ENCODE assay signal across 29 mouse cellular contexts in genomic region chr1:185648926-185649325, GRCm38 (mm10).
"Had no signal": no experiment of that assay in that cellular context is flagged by ENCODE, and none has a peak within 500 bp of the region (broad histone marks: within the 10 kb centered on the region; RNA-seq: fewer than 3 reads in every experiment).

No protein-coding gene starts in this region.

- H3K27ac ChIP-seq: left cerebral cortex, adult 2 months; limb, embryonic 10.5 days; limb, embryonic 12.5 days; limb, embryonic 13.5 days; limb, embryonic 15.5 days; liver, embryonic 12.5 days; liver, embryonic 13.5 days; liver, embryonic 14.5 days; liver, embryonic 15.5 days; macrophage; midbrain, embryonic 10.5 days; midbrain, embryonic 12.5 days; midbrain, embryonic 13.5 days; midbrain, embryonic 15.5 days; neural tube, embryonic 12.5 days had no signal

- H3K9me3 ChIP-seq: limb, embryonic 10.5 days; limb, embryonic 12.5 days; limb, embryonic 13.5 days; limb, embryonic 15.5 days; liver, embryonic 12.5 days; liver, embryonic 13.5 days; liver, embryonic 15.5 days; midbrain, embryonic 10.5 days; midbrain, embryonic 12.5 days; midbrain, embryonic 13.5 days; midbrain, embryonic 15.5 days; neural tube, embryonic 12.5 days had no signal

- H3K27me3 ChIP-seq: limb, embryonic 12.5 days; limb, embryonic 13.5 days; limb, embryonic 15.5 days; liver, embryonic 12.5 days; liver, embryonic 13.5 days; liver, embryonic 15.5 days; megakaryocyte, embryonic 14.5 days; midbrain, embryonic 12.5 days; midbrain, embryonic 13.5 days; midbrain, embryonic 15.5 days; neural tube, embryonic 12.5 days had no signal

- DNase-seq: layer of hippocampus, postnatal 36 days; left cerebral cortex, postnatal 4 days; liver; liver, embryonic 13.5 days; liver, postnatal 0 days; lung, adult 18-20 months; lung, postnatal 10 days; lung, postnatal 14 days; lung, postnatal 4 days; midbrain, embryonic 14.5 days had no signal

- H3K4me1 ChIP-seq: limb, embryonic 12.5 days; liver, embryonic 12.5 days; liver, embryonic 13.5 days; liver, embryonic 15.5 days; megakaryocyte, embryonic 14.5 days; midbrain, embryonic 10.5 days; midbrain, embryonic 12.5 days; midbrain, embryonic 13.5 days; midbrain, embryonic 15.5 days; neural tube, embryonic 12.5 days had no signal

- H3K4me3 ChIP-seq: left cerebral cortex, adult 2 months; limb, embryonic 10.5 days; limb, embryonic 12.5 days; limb, embryonic 13.5 days; limb, embryonic 15.5 days; liver, embryonic 12.5 days; liver, embryonic 13.5 days; liver, embryonic 15.5 days; megakaryocyte, embryonic 14.5 days; midbrain, embryonic 10.5 days; midbrain, embryonic 12.5 days; midbrain, embryonic 13.5 days; midbrain, embryonic 15.5 days; myocyte; neural tube, embryonic 12.5 days had no signal

- H3K36me3 ChIP-seq: limb, embryonic 10.5 days; limb, embryonic 12.5 days; limb, embryonic 13.5 days; limb, embryonic 15.5 days; liver, embryonic 12.5 days; liver, embryonic 13.5 days; liver, embryonic 15.5 days; midbrain, embryonic 10.5 days; midbrain, embryonic 12.5 days; midbrain, embryonic 13.5 days; midbrain, embryonic 15.5 days; neural tube, embryonic 12.5 days had no signal

- H3K9ac ChIP-seq: limb, embryonic 12.5 days; limb, embryonic 13.5 days; limb, embryonic 15.5 days; liver, embryonic 12.5 days; liver, embryonic 13.5 days; liver, embryonic 14.5 days; liver, embryonic 15.5 days; liver, postnatal 0 days; midbrain, embryonic 12.5 days; midbrain, embryonic 13.5 days; midbrain, embryonic 15.5 days; neural tube, embryonic 12.5 days had no signal

- ATAC-seq: liver, embryonic 12.5 days; liver, postnatal 0 days; midbrain, embryonic 13.5 days; midbrain, embryonic 15.5 days; midbrain, embryonic 16.5 days had no signal

- H3K4me2 ChIP-seq: limb, embryonic 12.5 days; limb, embryonic 13.5 days; limb, embryonic 15.5 days; liver, embryonic 11.5 days; liver, embryonic 12.5 days; liver, embryonic 13.5 days; liver, embryonic 15.5 days; midbrain, embryonic 11.5 days; midbrain, embryonic 12.5 days; midbrain, embryonic 13.5 days; midbrain, embryonic 15.5 days; neural tube, embryonic 12.5 days had no signal
